Mouse (Mus musculus) ES-E14 (cell line): ENCODE measurements around the gene Slc35a2.

Experiments used
- CHD2 ChIP-seq: IDR thresholded peaks from 2 replicates; pipeline ENCODE4 v1.6.1; 2014; ENCODE audit warnings: mild to moderate bottlenecking, low read depth, low read length, inconsistent platforms
- HCFC1 ChIP-seq: IDR thresholded peaks from 2 replicates; pipeline ENCODE4 v1.6.1; 2012; ENCODE audit warnings: low read length, inconsistent platforms, borderline replicate concordance; ENCODE audit not compliant: insufficient read depth
- MAFK ChIP-seq: IDR thresholded peaks from 2 replicates; pipeline ENCODE4 v1.6.1; 2014; ENCODE audit warnings: mild to moderate bottlenecking, low read depth, low read length, inconsistent platforms; ENCODE audit not compliant: insufficient read depth

GRCm38 (mm10) chrX:7840842-7841162 lies 43.0 kb upstream of the Slc35a2 start:
- TF ChIP-seq CHD2: no peak
- no peak for TF ChIP-seq MAFK
- TF ChIP-seq HCFC1: no peak
